Mouse (Mus musculus): ENCODE data around the gene Trim8. TPM values are rescaled to one million over a fixed set of nuclear protein-coding genes. Genes with fewer than 3 reads are reported as not detected.

Trim8 gene
- polyA plus RNA-seq, 1 experiment from 2014 or later: 8.8 TPM

GRCm38 (mm10) chr19:46558631-46559030 lies 57.1 kb downstream of the Trim8 start:
- H3K4me2 ChIP-seq: no peak overlapping the region

GRCm38 (mm10) chr19:46562132-46562531 lies 60.6 kb downstream of the Trim8 start:
- Histone ChIP-seq H3K4me1 (replicated peaks) (peaks cover 19% of the 10 kb centered on the region), H3K9me3 (replicated peaks) (no peaks in the 10 kb centered on the region), H3K27ac (replicated peaks) (no peak overlapping the region), H3K4me3 (replicated peaks) (no peak overlapping the region), H3K27me3 (no peaks in the 10 kb centered on the region), H3K36me3 (replicated peaks) (no peaks in the 10 kb centered on the region), H3K4me2 (no peak overlapping the region), H3K9ac (no peak overlapping the region)
- 24% methylated on average over 1 of the region's 1 CpGs for WGBS (ENCODE audit: insufficient replicate concordance)
- ATAC-seq (ENCODE audit: insufficient read depth): peak; percentile 49; the same call in 1 of the 2 replicates

More at GRCm38 (mm10) chr19:46558631-46559030, 57.1 kb downstream of the Trim8 start:
- H3K9me3 ChIP-seq (replicated peaks): no peaks in the 10 kb centered on the region
- H3K9ac ChIP-seq: no peak overlapping the region
- H3K4me1 ChIP-seq (replicated peaks): peaks cover 30% of the 10 kb centered on the region
- no peak overlapping the region for H3K4me3 ChIP-seq (replicated peaks)
- ATAC-seq (ENCODE audit: insufficient read depth): no peak
- no peak overlapping the region for H3K27ac ChIP-seq (replicated peaks)
- 75% methylated on average over 12 of the region's 12 CpGs for WGBS (ENCODE audit: insufficient replicate concordance)
- H3K36me3 ChIP-seq (replicated peaks): 0 out of 2 replicates have a peak, but pooled peaks cover 2% of the 10 kb centered on the region
- no peaks in the 10 kb centered on the region for H3K27me3 ChIP-seq

- H3K9me3 ChIP-seq (replicated peaks): no peaks in the 10 kb centered on the region
- H3K27ac ChIP-seq (replicated peaks): no peak overlapping the region
- no peak overlapping the region for H3K9ac ChIP-seq
- WGBS (ENCODE audit: insufficient replicate concordance): 80% methylated on average over 14 of the region's 14 CpGs
- H3K4me1 ChIP-seq (replicated peaks): peaks cover 19% of the 10 kb centered on the region
- no peak overlapping the region for H3K4me2 ChIP-seq
- H3K4me3 ChIP-seq (replicated peaks): no peak overlapping the region
- no peaks in the 10 kb centered on the region for H3K36me3 ChIP-seq (replicated peaks)
- ATAC-seq (ENCODE audit: insufficient read depth): no peak
- no peaks in the 10 kb centered on the region for H3K27me3 ChIP-seq
Observed at GRCm38 (mm10) chr19:46562581-46563515, 61.3 kb downstream of the Trim8 start.

GRCm38 (mm10) chr19:46563603-46564002 lies 62.1 kb downstream of the Trim8 start:
- no peak for ATAC-seq (ENCODE audit: insufficient read depth)
- peaks cover 18% of the 10 kb centered on the region for H3K4me1 ChIP-seq (replicated peaks)
- H3K36me3 ChIP-seq (replicated peaks): no peaks in the 10 kb centered on the region
- 75% methylated on average over 4 of the region's 4 CpGs for WGBS (ENCODE audit: insufficient replicate concordance)
- H3K4me2 ChIP-seq: no peak overlapping the region
- H3K27me3 ChIP-seq: no peaks in the 10 kb centered on the region
- H3K9ac ChIP-seq: no peak overlapping the region
- H3K4me3 ChIP-seq (replicated peaks): no peak overlapping the region
- no peaks in the 10 kb centered on the region for H3K9me3 ChIP-seq (replicated peaks)
- H3K27ac ChIP-seq (replicated peaks): no peak overlapping the region

GRCm38 (mm10) chr19:46564043-46564462 lies 62.6 kb downstream of the Trim8 start:
- Histone ChIP-seq H3K4me1 (replicated peaks) (peaks cover 14% of the 10 kb centered on the region), H3K36me3 (replicated peaks) (no peaks in the 10 kb centered on the region), H3K4me3 (replicated peaks) (no peak overlapping the region), H3K9me3 (replicated peaks) (no peaks in the 10 kb centered on the region), H3K27ac (replicated peaks) (no peak overlapping the region), H3K9ac (no peak overlapping the region), H3K4me2 (no peak overlapping the region), H3K27me3 (no peaks in the 10 kb centered on the region)
- ATAC-seq (ENCODE audit: insufficient read depth): no peak
- WGBS (ENCODE audit: insufficient replicate concordance): 66% methylated on average over 14 of the region's 14 CpGs

Other genes starting within 250 kb of the Trim8 start
- gene Nfkb2, start 197.4 kb upstream of the Trim8 start, polyA plus RNA-seq (2015; fragmentation: Nextera tagmentation; extraction: Ambion mirVana): 4.0 and 4.2 TPM in 2 replicates
- gene Psd, start 174.5 kb upstream of the Trim8 start, polyA plus RNA-seq (2015; fragmentation: Nextera tagmentation; extraction: Ambion mirVana): 5.0 and 5.7 TPM in 2 replicates
- 12.2 and 12.4 TPM in 2 replicates for gene Fbxl15, start 173.5 kb upstream of the Trim8 start, polyA plus RNA-seq (2015; fragmentation: Nextera tagmentation; extraction: Ambion mirVana)
- 73.0 and 82.8 TPM in 2 replicates for gene Cuedc2, start 163.0 kb upstream of the Trim8 start, polyA plus RNA-seq (2015; fragmentation: Nextera tagmentation; extraction: Ambion mirVana)
- 12.5 and 14.8 TPM in 2 replicates for gene Mfsd13a, start 160.6 kb upstream of the Trim8 start, polyA plus RNA-seq (2015; fragmentation: Nextera tagmentation; extraction: Ambion mirVana)
- 0.22 and 0.46 TPM in 2 replicates for gene 2310034G01Rik, start 151.4 kb upstream of the Trim8 start, polyA plus RNA-seq (2015; fragmentation: Nextera tagmentation; extraction: Ambion mirVana)
- 49.4 and 53.3 TPM in 2 replicates for gene Actr1a, start 106.0 kb upstream of the Trim8 start, polyA plus RNA-seq (2015; fragmentation: Nextera tagmentation; extraction: Ambion mirVana)
- 5.4 and 5.8 TPM in 2 replicates for gene Sufu, start 104.8 kb upstream of the Trim8 start, polyA plus RNA-seq (2015; fragmentation: Nextera tagmentation; extraction: Ambion mirVana)
- gene Arl3, start 71.5 kb downstream of the Trim8 start, polyA plus RNA-seq (2015; fragmentation: Nextera tagmentation; extraction: Ambion mirVana): 22.9 and 25.4 TPM in 2 replicates
- 28.6 and 33.4 TPM in 2 replicates for gene Sfxn2, start 71.7 kb downstream of the Trim8 start, polyA plus RNA-seq (2015; fragmentation: Nextera tagmentation; extraction: Ambion mirVana)
- gene Wbp1l, start 97.4 kb downstream of the Trim8 start, polyA plus RNA-seq (2015; fragmentation: Nextera tagmentation; extraction: Ambion mirVana): 21.3 and 29.4 TPM in 2 replicates
- gene Cyp17a1, start 171.5 kb downstream of the Trim8 start, polyA plus RNA-seq (2015; fragmentation: Nextera tagmentation; extraction: Ambion mirVana): 1.8 TPM in 2 replicates
- 4.0 and 4.9 TPM in 2 replicates for gene Borcs7, start 188.2 kb downstream of the Trim8 start, polyA plus RNA-seq (2015; fragmentation: Nextera tagmentation; extraction: Ambion mirVana)
- gene As3mt, start 205.8 kb downstream of the Trim8 start, polyA plus RNA-seq (2015; fragmentation: Nextera tagmentation; extraction: Ambion mirVana): 17.1 and 19.0 TPM in 2 replicates

Data from liver, embryonic 15.5 days (tissue).